Mouse (Mus musculus) midbrain, embryonic 11.5 days (tissue): ENCODE results near the gene 2010003K11Rik. TPM values are rescaled to one million over a fixed set of nuclear protein-coding genes. Genes with fewer than 3 reads are reported as not detected.
A peak's percentile ranks its signal among the peaks of the same experiment; 100 is the strongest.

Experiments used
- ATAC-seq: fragments of 200-750 bp; cut with Nextera tagmentation; 2 replicates; pipeline ENCODE4 v1.8.0; 2017; ENCODE audit warnings: moderate TSS enrichment, moderate library complexity; ENCODE audit not compliant: low FRiP score
- DNase-seq: peaks from one replicate; pipeline ENCODE4 v3.0.0; 2015; ENCODE audit warnings: low spot score; ENCODE audit errors: missing footprints
- H3K27ac ChIP-seq: fragments of 300-500 bp; sonication (generic); 2 replicates; pipeline ENCODE4 v1.5.1; 2014; ENCODE audit warnings: low read depth, low read length
- H3K27me3 ChIP-seq: fragments of 300-500 bp; sonication (generic); 2 replicates; pipeline ENCODE4 v1.6.1; 2014; ENCODE audit warnings: mild to moderate bottlenecking, low read length, moderate library complexity, mixed read lengths; ENCODE audit not compliant: control insufficient read depth, insufficient read depth
- H3K36me3 ChIP-seq: fragments of 300-500 bp; sonication (generic); 2 replicates; pipeline ENCODE4 v1.6.1; 2014; ENCODE audit warnings: mild to moderate bottlenecking, low read length, moderate library complexity, mixed read lengths; ENCODE audit not compliant: control insufficient read depth, insufficient read depth
- H3K4me1 ChIP-seq: fragments of 300-500 bp; sonication (generic); 2 replicates; pipeline ENCODE4 v1.6.1; 2014; ENCODE audit warnings: low read length; ENCODE audit not compliant: control insufficient read depth, insufficient read depth
- H3K4me2 ChIP-seq: fragments of 300-500 bp; sonication (generic); 2 replicates; pipeline ENCODE4 v1.6.1; 2014; ENCODE audit warnings: mild to moderate bottlenecking, moderate library complexity
- H3K4me3 ChIP-seq: fragments of 300-500 bp; sonication (generic); 2 replicates; pipeline ENCODE4 v1.5.1; 2014; ENCODE audit warnings: low read depth, low read length
- H3K9ac ChIP-seq: fragments of 300-500 bp; sonication (generic); 2 replicates; pipeline ENCODE4 v1.6.1; 2014; ENCODE audit warnings: low read length
- H3K9me3 ChIP-seq: fragments of 300-500 bp; sonication (generic); 2 replicates; pipeline ENCODE4 v1.6.1; 2016; ENCODE audit warnings: low read length; ENCODE audit not compliant: control insufficient read depth
- WGBS: fragments of 180-500 bp; shearing (Covaris S2); extraction: QIAGEN DNeasy Blood & Tissue Kit; methylation state at CpG from one replicate; pipeline ENCODE4 v1.1.7; 2014; 5-methylcytosine and 5-hydroxymethylcytosine counted together
- polyA plus RNA-seq: library from polyadenylated mRNA; unstranded; fragments of >200 nt; fragmentation: Nextera tagmentation; extraction: Ambion mirVana; gene quantifications from 2 replicates; pipeline ENCODE4 v1.2.1, GENCODE M21; 2014

The 2010003K11Rik gene
- polyA plus RNA-seq, 1 experiment from 2014 or later = not detected

DNA sequence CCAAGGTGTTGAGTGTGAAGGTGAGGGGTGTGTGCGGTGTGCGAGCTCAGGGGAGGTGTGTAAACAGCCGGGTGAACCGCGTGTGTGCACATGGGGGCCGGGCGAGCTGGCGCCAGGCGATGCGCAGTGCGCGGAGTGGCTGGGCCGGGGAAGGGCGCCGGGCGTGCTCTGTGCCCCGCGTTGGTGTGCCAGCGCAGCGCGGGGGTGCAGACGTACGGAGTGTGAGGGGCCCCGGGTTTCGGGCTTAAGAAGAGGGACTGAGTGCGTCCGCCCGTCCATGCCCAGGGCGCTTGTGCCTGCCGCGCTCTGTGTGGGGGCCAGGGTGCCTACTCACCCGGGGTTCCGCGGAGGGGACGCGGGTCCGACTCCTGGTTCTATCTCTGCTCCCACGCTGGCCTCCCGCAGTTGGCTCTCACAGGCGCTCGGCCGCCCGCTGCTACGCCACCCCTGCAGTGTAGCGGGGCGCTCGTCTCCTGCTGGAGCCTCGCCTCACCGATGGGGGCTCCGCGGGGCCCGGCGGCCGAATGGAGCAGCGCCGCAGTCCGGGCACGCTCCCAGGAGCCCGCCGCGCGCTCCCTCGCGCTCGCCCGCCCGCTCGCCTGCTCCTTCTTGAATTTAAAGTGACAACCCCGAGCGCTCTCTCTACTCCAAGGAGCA is 21.7 kb downstream of the 2010003K11Rik start:
- no peaks in the 10 kb centered on the region for H3K9me3 ChIP-seq
- peak overlapping the region; percentile 96 for H3K4me2 ChIP-seq
- peaks cover 4% of the 10 kb centered on the region; the same call in 1 of the 2 replicates for H3K4me1 ChIP-seq
- H3K9ac ChIP-seq = peak overlapping the region; percentile 33
- H3K4me3 ChIP-seq = peak overlapping the region; percentile 43
- no peak overlapping the region for H3K27ac ChIP-seq
- ATAC-seq (peak; percentile 59), DNase-seq (peak; percentile 94)
- peaks cover 31% of the 10 kb centered on the region for H3K27me3 ChIP-seq
- under 1% methylated on average over 69 of the region's 70 CpGs for whole genome bisulfite sequencing
- no peaks in the 10 kb centered on the region for H3K36me3 ChIP-seq

DNA sequence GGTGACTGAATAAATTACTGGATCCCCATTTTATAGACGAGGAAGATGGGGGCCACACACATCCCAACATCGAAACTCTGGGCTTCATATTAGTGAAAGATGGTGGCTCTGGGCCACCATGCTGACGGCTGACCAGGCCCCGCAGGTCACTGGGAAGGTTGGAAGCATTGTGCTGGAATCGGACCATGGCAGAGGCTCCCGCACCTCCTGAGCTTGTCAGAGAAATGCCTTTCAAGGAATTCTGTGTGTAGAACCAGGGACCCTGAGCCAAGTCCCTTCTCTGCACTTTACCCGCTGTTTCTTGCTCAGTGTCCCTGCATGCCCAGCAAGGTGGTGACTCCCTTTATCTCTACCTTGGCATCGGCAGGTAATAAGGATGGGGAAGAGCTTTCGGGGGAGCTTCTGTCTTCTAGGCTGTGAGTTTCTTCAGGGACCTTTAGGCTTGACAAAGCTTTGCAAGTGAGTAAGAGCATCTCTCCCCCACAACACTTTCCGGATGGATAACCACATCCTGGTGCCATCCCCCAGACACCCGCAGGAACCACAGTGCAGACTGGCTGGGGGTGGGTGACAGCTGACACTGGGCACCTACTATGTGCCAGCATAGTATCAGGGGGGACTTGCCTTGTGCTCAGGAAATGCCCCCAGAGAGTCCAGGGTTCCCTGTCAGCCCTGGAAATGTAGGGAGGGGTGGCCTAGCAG is 23.0 kb downstream of the 2010003K11Rik start:
- H3K36me3 ChIP-seq = no peaks in the 10 kb centered on the region
- H3K4me1 ChIP-seq = peaks cover 4% of the 10 kb centered on the region; the same call in 1 of the 2 replicates
- ATAC-seq (no peak), DNase-seq (peak; percentile 83)
- H3K27me3 ChIP-seq = peaks cover 31% of the 10 kb centered on the region
- H3K27ac ChIP-seq = no peak overlapping the region
- no peak overlapping the region for H3K4me3 ChIP-seq
- no peak overlapping the region for H3K4me2 ChIP-seq
- H3K9me3 ChIP-seq = no peaks in the 10 kb centered on the region
- WGBS = 76% methylated on average over 11 of the region's 11 CpGs
- no peak overlapping the region for H3K9ac ChIP-seq

- Histone ChIP-seq H3K4me2 (no peak overlapping the region), H3K9ac (no peak overlapping the region), H3K4me1 (peaks cover 4% of the 10 kb centered on the region; the same call in 1 of the 2 replicates), H3K9me3 (no peaks in the 10 kb centered on the region), H3K27me3 (peaks cover 31% of the 10 kb centered on the region), H3K27ac (no peak overlapping the region), H3K4me3 (no peak overlapping the region), H3K36me3 (no peaks in the 10 kb centered on the region)
- no peak for DNase-seq
- WGBS = 45% methylated on average over 3 of the region's 3 CpGs
- no peak for ATAC-seq
Observed at GRCm38 (mm10) chr19:4474739-4475138, 23.6 kb downstream of the 2010003K11Rik start.

DNA sequence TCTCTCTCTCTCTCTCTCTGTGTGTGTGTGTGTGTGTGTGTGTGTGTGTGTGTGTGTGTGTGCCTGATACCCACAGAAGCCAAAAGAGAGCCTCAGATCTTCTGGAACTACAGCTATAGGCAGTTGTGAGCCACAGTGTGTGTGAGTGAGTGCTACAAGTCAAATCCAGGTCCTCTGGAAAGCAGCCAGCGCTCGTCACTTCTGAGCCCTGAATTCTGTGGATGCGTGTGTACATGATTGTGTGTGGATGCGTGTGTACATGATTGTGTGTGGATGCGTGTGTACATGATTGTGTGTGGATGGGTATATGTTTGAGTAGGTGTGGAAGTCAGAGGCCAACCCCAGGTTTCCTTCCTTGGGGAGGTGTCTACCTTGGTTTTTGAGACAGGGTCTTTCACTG is 24.8 kb downstream of the 2010003K11Rik start:
- H3K4me2 ChIP-seq = no peak overlapping the region
- DNase-seq = no peak
- no peak overlapping the region for H3K27ac ChIP-seq
- H3K27me3 ChIP-seq = peaks cover 31% of the 10 kb centered on the region
- H3K4me3 ChIP-seq = no peak overlapping the region
- H3K4me1 ChIP-seq = peaks cover 4% of the 10 kb centered on the region; the same call in 1 of the 2 replicates
- no peak for ATAC-seq
- WGBS = 88% methylated on average over 5 of the region's 5 CpGs
- no peak overlapping the region for H3K9ac ChIP-seq
- no peaks in the 10 kb centered on the region for H3K9me3 ChIP-seq
- no peaks in the 10 kb centered on the region for H3K36me3 ChIP-seq

DNA sequence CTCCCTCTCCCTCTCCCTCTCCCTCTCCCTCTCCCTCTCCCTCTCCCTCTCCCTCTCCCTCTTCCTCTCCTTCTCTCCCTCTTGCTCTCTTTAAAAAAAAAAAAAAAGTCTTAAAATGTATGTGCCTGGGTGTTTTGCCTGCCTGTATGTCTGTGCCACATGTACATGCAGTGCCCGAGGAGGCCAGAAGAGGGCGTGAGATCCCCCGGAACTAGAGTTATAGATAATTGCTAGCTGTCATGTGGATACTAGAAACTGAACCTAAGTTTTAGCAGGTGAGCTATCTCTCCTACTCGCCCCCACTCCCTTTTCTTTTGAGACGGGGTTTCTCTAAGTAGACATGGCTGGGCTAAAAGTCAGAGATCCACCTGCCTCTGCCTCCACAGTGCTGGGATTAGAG is 30.0 kb downstream of the 2010003K11Rik start:
- H3K27ac ChIP-seq = no peak overlapping the region
- no peak overlapping the region for H3K9ac ChIP-seq
- no peak for DNase-seq
- H3K4me3 ChIP-seq = no peak overlapping the region
- H3K9me3 ChIP-seq = no peaks in the 10 kb centered on the region
- H3K4me1 ChIP-seq = no peaks in the 10 kb centered on the region
- H3K4me2 ChIP-seq = no peak overlapping the region
- H3K36me3 ChIP-seq = no peaks in the 10 kb centered on the region
- no peaks in the 10 kb centered on the region for H3K27me3 ChIP-seq
- 29% methylated on average over 5 of the region's 5 CpGs for WGBS
- no peak for ATAC-seq

- DNase-seq (no peak), ATAC-seq (no peak)
- Histone ChIP-seq H3K9me3 (no peaks in the 10 kb centered on the region), H3K4me3 (no peak overlapping the region), H3K9ac (no peak overlapping the region), H3K36me3 (no peaks in the 10 kb centered on the region), H3K4me1 (no peaks in the 10 kb centered on the region), H3K4me2 (no peak overlapping the region), H3K27ac (no peak overlapping the region), H3K27me3 (no peaks in the 10 kb centered on the region)
- 75% methylated on average over 4 of the region's 4 CpGs for WGBS
Observed at GRCm38 (mm10) chr19:4464666-4465065, 33.7 kb downstream of the 2010003K11Rik start.

- H3K9ac ChIP-seq = no peak overlapping the region
- WGBS = 93% methylated on average over 8 of the region's 8 CpGs
- no peaks in the 10 kb centered on the region for H3K36me3 ChIP-seq
- DNase-seq (no peak), ATAC-seq (no peak)
- no peaks in the 10 kb centered on the region for H3K4me1 ChIP-seq
- no peak overlapping the region for H3K4me2 ChIP-seq
- H3K9me3 ChIP-seq = no peaks in the 10 kb centered on the region
- no peak overlapping the region for H3K4me3 ChIP-seq
- H3K27ac ChIP-seq = no peak overlapping the region
- no peaks in the 10 kb centered on the region for H3K27me3 ChIP-seq
Observed at GRCm38 (mm10) chr19:4461981-4462380, 36.4 kb downstream of the 2010003K11Rik start.

GRCm38 (mm10) chr19:4456227-4456626 is 42.2 kb downstream of the 2010003K11Rik start:
- DNase-seq (peak; percentile 98), ATAC-seq (no peak)
- H3K4me1 ChIP-seq = no peaks in the 10 kb centered on the region
- no peak overlapping the region for H3K4me2 ChIP-seq
- H3K9ac ChIP-seq = no peak overlapping the region
- no peaks in the 10 kb centered on the region for H3K9me3 ChIP-seq
- H3K36me3 ChIP-seq = no peaks in the 10 kb centered on the region
- no peaks in the 10 kb centered on the region for H3K27me3 ChIP-seq
- WGBS = 13% methylated on average over 11 of the region's 11 CpGs
- H3K27ac ChIP-seq = no peak overlapping the region
- no peak overlapping the region for H3K4me3 ChIP-seq

GRCm38 (mm10) chr19:4455071-4455800 is 43.1 kb downstream of the 2010003K11Rik start:
- Histone ChIP-seq H3K36me3 (no peaks in the 10 kb centered on the region), H3K27me3 (no peaks in the 10 kb centered on the region), H3K4me1 (no peaks in the 10 kb centered on the region), H3K9ac (no peak overlapping the region), H3K4me2 (no peak overlapping the region), H3K9me3 (no peaks in the 10 kb centered on the region), H3K27ac (no peak overlapping the region), H3K4me3 (no peak overlapping the region)
- 86% methylated on average over 15 of the region's 15 CpGs for WGBS
- no peak for DNase-seq
- no peak for ATAC-seq
